Mouse (Mus musculus): Measurements from ENCODE around the gene Slc13a5. TPM values are rescaled to one million over a fixed set of nuclear protein-coding genes. Genes with fewer than 3 reads are reported as not detected.
A peak's percentile ranks its signal among the peaks of the same experiment; 100 is the strongest.

Gene Slc13a5
- polyA plus RNA-seq, 1 experiment from 2014 or later = 0.22 TPM

DNA sequence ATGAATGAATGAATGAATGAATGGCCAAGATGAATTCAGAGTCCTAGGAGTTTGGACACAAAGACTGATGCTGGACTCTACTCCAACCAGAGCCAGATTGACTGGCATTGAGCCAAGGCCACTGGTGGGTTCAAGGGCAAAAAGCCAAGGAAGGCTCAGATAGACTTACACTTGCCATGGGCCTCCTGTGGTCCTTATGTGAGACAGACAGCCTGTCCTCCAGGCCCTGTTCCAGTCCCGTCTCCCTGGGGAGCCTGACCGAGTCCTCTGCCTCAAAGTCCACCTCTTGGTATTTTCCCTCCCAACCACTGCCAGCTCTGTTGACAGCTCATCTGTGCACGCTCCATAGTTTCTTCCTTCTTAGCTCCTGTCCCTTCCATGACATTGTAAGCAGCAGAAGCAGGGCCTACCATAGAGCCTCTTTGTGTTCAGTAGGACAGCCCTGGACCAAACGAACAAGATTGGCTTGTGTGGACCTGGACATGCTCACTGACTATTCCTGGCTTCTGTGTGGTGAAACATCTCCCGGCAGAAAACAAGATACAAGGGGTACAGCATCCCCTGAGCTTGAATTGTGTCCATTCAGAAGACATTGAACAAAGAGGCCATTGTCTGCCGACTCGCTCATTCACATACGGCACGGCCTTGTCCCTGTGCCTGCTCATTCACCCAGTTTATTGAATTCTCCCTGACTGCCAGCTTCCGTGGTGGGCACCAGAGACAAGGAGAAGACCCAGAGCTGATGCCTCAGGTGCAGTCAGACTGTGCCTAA, 40.8 kb downstream of the Slc13a5 start:
- Histone ChIP-seq H3K4me3 (ENCODE audit: low read depth, low read length) (no peak overlapping the region), H3K27me3 (replicated peaks; ENCODE audit: control insufficient read depth, insufficient read depth, low read length) (no peaks in the 10 kb centered on the region), H3K9ac (ENCODE audit: low read depth, low read length) (no peak overlapping the region), H3K36me3 (ENCODE audit: control insufficient read depth, insufficient read depth) (no peaks in the 10 kb centered on the region), H3K4me2 (replicated peaks; ENCODE audit: low read depth) (no peak overlapping the region), H3K4me1 (replicated peaks; ENCODE audit: control insufficient read depth, insufficient read depth, low read length) (no peaks in the 10 kb centered on the region), H3K9me3 (ENCODE audit: control insufficient read depth) (no peaks in the 10 kb centered on the region), H3K27ac (ENCODE audit: low read depth, low read length) (no peak overlapping the region; the same call in 1 of the 2 replicates)
- ATAC-seq = no peak
- WGBS = 74% methylated on average over 10 of the region's 10 CpGs
- TF ChIP-seq CTCF (IDR thresholded peaks at IDR 0.05; ENCODE audit: low read depth) = no peak

DNA sequence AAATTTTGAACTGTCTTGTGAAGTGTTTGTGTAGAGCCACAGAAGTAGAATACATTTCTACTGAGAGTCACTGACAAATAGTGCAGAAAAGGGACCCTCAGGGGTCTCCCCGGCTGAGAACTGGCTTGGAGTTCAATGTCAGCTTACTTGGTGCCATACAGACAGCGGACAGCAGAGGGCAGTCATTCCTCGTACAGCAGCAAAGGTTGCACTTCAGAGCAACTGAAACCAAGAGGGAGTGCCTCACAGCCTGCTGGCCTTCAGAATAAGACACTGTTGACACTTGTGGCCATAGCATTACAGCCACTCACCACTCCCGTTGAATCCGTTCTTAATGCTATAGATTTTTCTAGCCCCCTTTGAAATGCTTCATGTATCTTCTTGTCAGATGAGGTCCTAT, 42.2 kb downstream of the Slc13a5 start:
- TF ChIP-seq CTCF (IDR thresholded peaks at IDR 0.05; ENCODE audit: low read depth) = peak; percentile 96
- H3K27me3 ChIP-seq (replicated peaks; ENCODE audit: control insufficient read depth, insufficient read depth, low read length) = no peaks in the 10 kb centered on the region
- no peak overlapping the region for H3K27ac ChIP-seq (ENCODE audit: low read depth, low read length)
- peak; percentile 35; the same call in 1 of the 2 replicates for ATAC-seq
- no peaks in the 10 kb centered on the region for H3K9me3 ChIP-seq (ENCODE audit: control insufficient read depth)
- H3K4me1 ChIP-seq (replicated peaks; ENCODE audit: control insufficient read depth, insufficient read depth, low read length) = no peaks in the 10 kb centered on the region
- no peak overlapping the region for H3K9ac ChIP-seq (ENCODE audit: low read depth, low read length)
- no peak overlapping the region for H3K4me3 ChIP-seq (ENCODE audit: low read depth, low read length)
- H3K4me2 ChIP-seq (replicated peaks; ENCODE audit: low read depth) = no peak overlapping the region
- no peaks in the 10 kb centered on the region for H3K36me3 ChIP-seq (ENCODE audit: control insufficient read depth, insufficient read depth)
- 9% methylated on average over 5 of the region's 5 CpGs for WGBS

DNA sequence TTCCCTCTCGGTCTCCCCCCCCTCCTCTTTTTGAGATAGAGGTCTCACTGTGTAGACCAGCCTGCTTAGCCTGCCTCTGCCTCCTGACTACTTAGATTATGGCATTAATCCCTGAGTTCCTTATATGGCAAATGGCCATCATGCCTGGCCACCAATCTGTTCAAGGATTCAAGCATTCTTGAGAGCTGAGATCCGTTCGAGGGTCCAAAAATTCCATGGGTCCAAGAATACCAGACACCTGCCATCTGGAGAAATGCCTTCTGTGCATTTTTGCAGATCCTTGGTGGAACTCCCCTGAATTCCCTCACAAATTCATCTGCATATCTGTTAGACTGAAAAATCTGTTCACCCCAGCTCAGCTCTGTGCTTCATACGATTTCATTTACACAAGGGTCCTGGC, 43.6 kb downstream of the Slc13a5 start:
- no peaks in the 10 kb centered on the region for H3K27me3 ChIP-seq (replicated peaks; ENCODE audit: control insufficient read depth, insufficient read depth, low read length)
- H3K9me3 ChIP-seq (ENCODE audit: control insufficient read depth) = no peaks in the 10 kb centered on the region
- 78% methylated on average over 4 of the region's 4 CpGs for WGBS
- no peak overlapping the region for H3K4me3 ChIP-seq (ENCODE audit: low read depth, low read length)
- no peaks in the 10 kb centered on the region for H3K36me3 ChIP-seq (ENCODE audit: control insufficient read depth, insufficient read depth)
- H3K9ac ChIP-seq (ENCODE audit: low read depth, low read length) = no peak overlapping the region
- no peak for TF ChIP-seq CTCF (IDR thresholded peaks at IDR 0.05; ENCODE audit: low read depth)
- no peak overlapping the region for H3K27ac ChIP-seq (ENCODE audit: low read depth, low read length)
- H3K4me2 ChIP-seq (replicated peaks; ENCODE audit: low read depth) = no peak overlapping the region
- no peak for ATAC-seq
- H3K4me1 ChIP-seq (replicated peaks; ENCODE audit: control insufficient read depth, insufficient read depth, low read length) = no peaks in the 10 kb centered on the region

DNA sequence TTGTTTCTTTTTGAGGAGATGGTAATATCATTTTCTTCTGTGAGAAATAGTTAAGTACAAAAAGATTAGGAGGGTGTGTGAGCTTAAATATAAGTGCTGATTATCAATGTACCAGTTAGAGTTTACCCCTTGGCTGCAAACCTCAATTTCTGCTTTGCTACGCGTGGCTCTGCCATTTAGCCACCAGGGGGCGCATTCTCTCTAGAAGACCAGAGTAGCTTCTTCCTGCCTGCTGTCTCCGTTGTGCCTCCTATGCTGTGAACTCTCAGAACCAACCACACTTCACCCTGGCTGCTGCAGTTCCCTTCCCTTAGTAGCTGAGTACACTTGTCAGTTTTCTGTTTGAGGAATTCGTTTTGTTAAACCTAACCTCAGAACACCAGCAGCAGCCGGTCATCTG, 45.7 kb downstream of the Slc13a5 start:
- WGBS = 17% methylated on average over 6 of the region's 6 CpGs
- peak; percentile 91 for TF ChIP-seq CTCF (IDR thresholded peaks at IDR 0.05; ENCODE audit: low read depth)
- Histone ChIP-seq H3K27ac (ENCODE audit: low read depth, low read length) (no peak overlapping the region), H3K9ac (ENCODE audit: low read depth, low read length) (no peak overlapping the region), H3K36me3 (ENCODE audit: control insufficient read depth, insufficient read depth) (no peaks in the 10 kb centered on the region), H3K4me2 (replicated peaks; ENCODE audit: low read depth) (no peak overlapping the region), H3K9me3 (ENCODE audit: control insufficient read depth) (no peaks in the 10 kb centered on the region), H3K27me3 (replicated peaks; ENCODE audit: control insufficient read depth, insufficient read depth, low read length) (no peaks in the 10 kb centered on the region), H3K4me1 (replicated peaks; ENCODE audit: control insufficient read depth, insufficient read depth, low read length) (no peaks in the 10 kb centered on the region), H3K4me3 (ENCODE audit: low read depth, low read length) (no peak overlapping the region)
- no peak for ATAC-seq

DNA sequence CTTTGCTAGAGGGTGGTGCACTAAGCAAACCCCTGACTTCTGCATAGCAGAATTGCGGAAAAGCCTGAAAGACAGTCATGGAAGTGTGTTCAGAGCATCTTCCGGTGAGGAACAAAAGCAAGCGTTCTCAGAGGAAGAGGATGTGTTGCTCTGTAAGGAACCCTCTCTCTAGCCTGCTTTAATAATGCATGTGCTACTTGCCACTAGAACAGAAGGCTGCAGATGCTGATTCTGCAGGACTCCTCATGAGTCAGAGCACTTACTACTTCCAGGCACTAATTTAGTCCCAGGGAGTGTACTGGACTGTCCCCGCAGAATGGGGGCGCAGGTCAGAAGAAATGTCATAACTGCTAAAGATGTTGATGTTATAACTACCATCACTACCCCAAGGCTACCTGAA, 49.9 kb downstream of the Slc13a5 start:
- TF ChIP-seq CTCF (IDR thresholded peaks at IDR 0.05; ENCODE audit: low read depth) = no peak
- no peak overlapping the region for H3K9ac ChIP-seq (ENCODE audit: low read depth, low read length)
- WGBS = 79% methylated on average over 5 of the region's 5 CpGs
- no peaks in the 10 kb centered on the region for H3K9me3 ChIP-seq (ENCODE audit: control insufficient read depth)
- H3K4me3 ChIP-seq (ENCODE audit: low read depth, low read length) = no peak overlapping the region
- no peaks in the 10 kb centered on the region for H3K36me3 ChIP-seq (ENCODE audit: control insufficient read depth, insufficient read depth)
- H3K27ac ChIP-seq (ENCODE audit: low read depth, low read length) = no peak overlapping the region
- no peak overlapping the region for H3K4me2 ChIP-seq (replicated peaks; ENCODE audit: low read depth)
- H3K4me1 ChIP-seq (replicated peaks; ENCODE audit: control insufficient read depth, insufficient read depth, low read length) = 0 out of 2 replicates have a peak, but pooled peaks cover 2% of the 10 kb centered on the region
- H3K27me3 ChIP-seq (replicated peaks; ENCODE audit: control insufficient read depth, insufficient read depth, low read length) = no peaks in the 10 kb centered on the region
- no peak for ATAC-seq

DNA sequence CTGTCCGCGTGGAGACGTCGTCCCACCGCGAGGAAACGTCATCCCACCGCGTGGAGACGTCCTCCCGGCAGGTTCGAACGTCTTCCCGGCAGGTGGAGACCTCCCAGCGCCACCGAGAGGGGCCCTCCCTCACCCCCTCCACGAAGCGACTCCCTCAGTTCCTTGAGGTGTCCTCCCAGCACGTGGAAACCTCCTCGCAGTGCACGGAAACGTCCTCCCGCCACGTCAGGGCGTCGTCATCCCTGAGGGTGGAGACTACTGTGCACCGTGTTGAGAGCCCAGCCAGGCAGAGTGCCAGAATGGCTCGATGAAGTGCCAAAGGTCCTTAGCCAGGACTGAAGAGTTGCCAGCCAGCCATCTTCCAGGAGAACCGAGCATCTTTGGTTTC, 51.6 kb downstream of the Slc13a5 start, which contains the start of gene Med31:
Gene Med31, minus strand, starts transcription at position 183 of the 388 bp plus-strand sequence.
- Histone ChIP-seq H3K4me1 (replicated peaks; ENCODE audit: control insufficient read depth, insufficient read depth, low read length) (0 out of 2 replicates have a peak, but pooled peaks cover 2% of the 10 kb centered on the region), H3K27me3 (replicated peaks; ENCODE audit: control insufficient read depth, insufficient read depth, low read length) (no peaks in the 10 kb centered on the region), H3K9ac (ENCODE audit: low read depth, low read length) (peak within 1 kb of the TSS; percentile 71), H3K9me3 (ENCODE audit: control insufficient read depth) (no peaks in the 10 kb centered on the region), H3K4me3 (ENCODE audit: low read depth, low read length) (peak within 1 kb of the TSS; percentile 65), H3K27ac (ENCODE audit: low read depth, low read length) (peak within 1 kb of the TSS; percentile 74), H3K36me3 (ENCODE audit: control insufficient read depth, insufficient read depth) (peaks cover 15% of the 10 kb centered on the region), H3K4me2 (replicated peaks; ENCODE audit: low read depth) (peak within 1 kb of the TSS; percentile 82)
- under 1% methylated on average over 29 of the region's 29 CpGs for WGBS
- no peak for TF ChIP-seq CTCF (IDR thresholded peaks at IDR 0.05; ENCODE audit: low read depth)
- peak; percentile 81 for ATAC-seq

Measured in intestine, postnatal 0 days (tissue).